Mouse (Mus musculus) kidney, adult 11 months (tissue): ENCODE results near the gene Phyhipl.

ENCODE experiments used
- DNase-seq: peaks from one replicate; pipeline ENCODE4 v3.0.0; 2022

The Phyhipl gene

GRCm38 (mm10) chr10:70655828-70656227, at the start of gene Phyhipl:
Phyhipl (minus strand) TSS chr10:70655965.
- peak; percentile 82 for DNase-seq

GRCm38 (mm10) chr10:70703211-70703610, 47.4 kb upstream of the Phyhipl start:
- no peak for DNase-seq

- peak; percentile 49 for DNase-seq
Observed at GRCm38 (mm10) chr10:70699581-70699980, 43.8 kb upstream of the Phyhipl start.

GRCm38 (mm10) chr10:70698014-70698413, 42.2 kb upstream of the Phyhipl start:
- peak; percentile 54 for DNase-seq

GRCm38 (mm10) chr10:70696748-70697585, 41.2 kb upstream of the Phyhipl start:
- peak; percentile 84 for DNase-seq

GRCm38 (mm10) chr10:70689346-70689745, 33.6 kb upstream of the Phyhipl start:
- no peak for DNase-seq

GRCm38 (mm10) chr10:70688881-70689280, 33.1 kb upstream of the Phyhipl start:
- no peak for DNase-seq

GRCm38 (mm10) chr10:70686941-70687703, 31.4 kb upstream of the Phyhipl start:
- no peak for DNase-seq

GRCm38 (mm10) chr10:70686505-70686904, 30.7 kb upstream of the Phyhipl start:
- peak; percentile 62 for DNase-seq

GRCm38 (mm10) chr10:70683508-70683907, 27.7 kb upstream of the Phyhipl start:
- DNase-seq = no peak

- no peak for DNase-seq
Observed at GRCm38 (mm10) chr10:70677946-70678345, 22.2 kb upstream of the Phyhipl start.

- DNase-seq = peak; percentile 35
Observed at GRCm38 (mm10) chr10:70656272-70656671, 507 bp upstream of the Phyhipl start.

GRCm38 (mm10) chr10:70654655-70655054, 1.1 kb downstream of the Phyhipl start:
- peak; percentile 38 for DNase-seq

- peak; percentile 64 for DNase-seq
Observed at GRCm38 (mm10) chr10:70654139-70654538, 1.6 kb downstream of the Phyhipl start.

GRCm38 (mm10) chr10:70651769-70652648, 3.8 kb downstream of the Phyhipl start:
- no peak for DNase-seq

GRCm38 (mm10) chr10:70648831-70649230, 6.9 kb downstream of the Phyhipl start:
- DNase-seq = peak; percentile 41

- DNase-seq = peak; percentile 89
Observed at GRCm38 (mm10) chr10:70643131-70643530, 12.6 kb downstream of the Phyhipl start.

- no peak for DNase-seq
Observed at GRCm38 (mm10) chr10:70640896-70641596, 14.7 kb downstream of the Phyhipl start.

GRCm38 (mm10) chr10:70640075-70640737, 15.6 kb downstream of the Phyhipl start:
- no peak for DNase-seq

GRCm38 (mm10) chr10:70637640-70638328, 18.0 kb downstream of the Phyhipl start:
- no peak for DNase-seq

GRCm38 (mm10) chr10:70635261-70635660, 20.5 kb downstream of the Phyhipl start:
- DNase-seq = no peak
